Mouse (Mus musculus) C2C12 (cell line): Measurements from ENCODE around the gene Sar1a.

Experiments
- CEBPB ChIP-seq: IDR thresholded peaks from one replicate; pipeline ENCODE4 v1.6.1; 2011; ENCODE audit warnings: low read depth, mild to moderate bottlenecking, control low read depth, moderate library complexity
- CTCF ChIP-seq: IDR thresholded peaks from one replicate; pipeline ENCODE4 v1.5.1; 2011; ENCODE audit not compliant: control insufficient read depth, insufficient read depth, insufficient read length
- MYOD1 ChIP-seq: IDR thresholded peaks from one replicate; pipeline ENCODE4 v1.6.1; 2011; ENCODE audit warnings: low read depth; ENCODE audit not compliant: control insufficient read depth, insufficient read length

GRCm38 (mm10) chr10:61717406-61718296 lies 37.6 kb downstream of the Sar1a start:
- no peak for TF ChIP-seq CTCF
- no peak for TF ChIP-seq MYOD1
- no peak for TF ChIP-seq CEBPB
